Mouse (Mus musculus): ENCODE data around the gene Ints4. TPM values are rescaled to one million over a fixed set of nuclear protein-coding genes. Genes with fewer than 3 reads are reported as not detected.
A peak's percentile ranks its signal among the peaks of the same experiment; 100 is the strongest.
"Not testable (repeated sequence)": the region's sequence is repeated elsewhere in the genome, so short reads cannot be mapped to it uniquely, and the experiment has no call there.

The Ints4 gene
- 80.7 and 93.5 TPM in 2 replicates for polyA plus RNA-seq (2012; rRNA removed)

DNA sequence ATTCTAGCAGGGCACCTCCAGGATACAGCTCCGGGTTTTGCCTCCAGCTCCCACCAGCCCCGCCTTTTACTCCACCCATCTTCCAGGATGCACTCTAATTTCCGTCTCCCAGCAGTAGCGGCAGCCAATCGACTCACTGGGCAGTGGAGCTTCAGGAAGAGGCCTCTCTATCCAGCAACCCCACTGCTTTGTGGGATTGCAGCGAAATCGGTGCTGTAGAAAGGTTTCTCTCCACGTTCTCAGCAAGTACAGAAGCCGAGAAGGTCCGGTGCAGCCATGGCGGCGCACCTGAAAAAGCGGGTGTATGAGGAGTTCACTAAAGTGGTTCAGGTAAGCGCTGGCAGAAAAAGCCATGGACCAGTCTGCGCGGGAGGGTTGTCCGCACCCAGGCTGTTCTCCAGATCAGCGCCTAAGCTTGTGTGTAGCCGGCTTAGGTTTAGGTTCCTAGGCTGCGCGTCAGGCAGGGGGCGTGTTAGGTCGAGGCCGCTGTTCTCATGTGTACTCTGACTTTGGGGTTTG lies at the start of gene Ints4:
TSS of gene Ints4 (plus strand) at position 136 of the 519 bp plus-strand sequence.
- 0 out of 2 replicates have a peak, but pooled peaks have one; percentile 9 for TF ChIP-seq CTCF (IDR thresholded peaks at IDR 0.05; ENCODE audit: borderline replicate concordance, extremely low read depth, insufficient read depth, insufficient read length)
- TF ChIP-seq POLR2A (IDR thresholded peaks at IDR 0.05; ENCODE audit: borderline replicate concordance, extremely low read depth, insufficient read depth, insufficient read length, poor library complexity, severe bottlenecking), result peak; percentile 42; the same call in 1 of the 2 replicates
- peak; percentile 99 for DNase-seq (ENCODE audit: low read depth)

- DNase-seq (ENCODE audit: low read depth), result not testable (repeated sequence)
Observed at GRCm38 (mm10) chr7:97433517-97433916, 47.2 kb upstream of the Ints4 start.

DNA sequence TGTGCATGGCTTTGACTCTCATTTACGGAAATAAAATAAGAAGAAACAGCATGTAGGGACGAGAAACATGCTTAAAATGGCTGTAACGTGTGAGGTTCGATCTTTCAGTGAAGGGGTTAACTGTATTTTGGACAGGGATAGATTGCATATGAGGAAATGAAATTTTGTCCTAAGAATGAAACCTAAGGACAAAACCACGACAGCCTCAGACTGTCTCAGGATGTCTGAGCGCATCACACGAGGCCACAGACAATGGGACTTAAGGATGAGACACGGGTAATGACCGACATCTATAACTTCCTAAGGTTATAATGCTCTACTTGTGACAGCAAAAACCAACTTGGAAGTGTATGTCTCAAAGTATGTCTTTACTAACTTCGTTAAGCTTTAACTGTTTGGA lies 46.2 kb upstream of the Ints4 start:
- TF ChIP-seq POLR2A (IDR thresholded peaks at IDR 0.05; ENCODE audit: borderline replicate concordance, extremely low read depth, insufficient read depth, insufficient read length, poor library complexity, severe bottlenecking), result no peak
- TF ChIP-seq CTCF (IDR thresholded peaks at IDR 0.05; ENCODE audit: borderline replicate concordance, extremely low read depth, insufficient read depth, insufficient read length), result no peak

DNA sequence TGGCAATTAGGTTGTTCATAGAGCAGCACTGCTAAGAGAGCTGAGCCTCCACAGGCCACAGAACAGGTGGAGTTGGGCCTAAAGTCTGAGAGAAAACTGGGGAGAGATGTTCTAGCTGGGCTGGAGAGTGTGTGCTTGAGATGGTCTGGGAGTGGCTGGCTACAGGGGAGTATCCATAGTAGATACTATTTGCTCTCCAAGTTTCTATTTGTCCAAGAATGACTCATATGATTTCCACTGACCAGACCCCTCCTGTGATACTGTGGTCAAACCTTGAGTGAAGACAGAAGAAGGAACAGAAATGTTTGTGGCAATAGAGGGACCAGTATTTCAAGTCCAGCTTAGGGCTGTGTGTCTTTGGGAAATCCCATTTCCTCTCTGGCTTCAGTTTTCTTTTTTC lies 41.8 kb upstream of the Ints4 start:
- TF ChIP-seq POLR2A (IDR thresholded peaks at IDR 0.05; ENCODE audit: borderline replicate concordance, extremely low read depth, insufficient read depth, insufficient read length, poor library complexity, severe bottlenecking) (no peak), CTCF (IDR thresholded peaks at IDR 0.05; ENCODE audit: borderline replicate concordance, extremely low read depth, insufficient read depth, insufficient read length) (no peak)
- no peak for DNase-seq (ENCODE audit: low read depth)

More for the DNA sequence above, 46.2 kb upstream of the Ints4 start:
- no peak for DNase-seq (ENCODE audit: low read depth)

- TF ChIP-seq POLR2A (IDR thresholded peaks at IDR 0.05; ENCODE audit: borderline replicate concordance, extremely low read depth, insufficient read depth, insufficient read length, poor library complexity, severe bottlenecking) (no peak), CTCF (IDR thresholded peaks at IDR 0.05; ENCODE audit: borderline replicate concordance, extremely low read depth, insufficient read depth, insufficient read length) (no peak)
- DNase-seq (ENCODE audit: low read depth), result peak; percentile 99
Observed at GRCm38 (mm10) chr7:97446171-97446925, 34.4 kb upstream of the Ints4 start.

DNA sequence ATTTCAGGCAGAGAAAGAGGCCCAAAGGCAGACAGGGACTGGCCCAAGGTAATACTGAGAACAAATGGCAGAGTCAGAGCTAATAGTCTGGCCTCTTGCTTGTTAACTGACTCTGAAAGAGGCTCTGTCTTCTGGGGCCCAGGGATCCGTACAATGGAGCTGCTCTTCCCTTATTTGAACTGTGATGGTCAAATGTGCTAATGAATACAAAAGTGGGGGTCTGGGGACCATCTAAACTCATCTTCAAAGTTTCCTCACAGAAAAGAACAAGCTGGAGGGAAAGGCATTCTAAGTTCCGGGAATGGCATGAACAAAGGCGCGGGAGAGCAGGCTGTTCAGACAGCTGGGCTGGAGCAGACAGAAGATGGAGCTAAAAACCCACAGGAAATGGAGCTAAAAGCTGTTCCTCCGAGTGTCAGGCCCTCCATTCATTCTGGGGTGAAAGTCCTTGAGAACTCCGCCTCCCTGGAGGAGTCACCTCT lies 33.7 kb upstream of the Ints4 start:
- DNase-seq (ENCODE audit: low read depth), result peak; percentile 89
- TF ChIP-seq POLR2A (IDR thresholded peaks at IDR 0.05; ENCODE audit: borderline replicate concordance, extremely low read depth, insufficient read depth, insufficient read length, poor library complexity, severe bottlenecking), result no peak
- no peak for TF ChIP-seq CTCF (IDR thresholded peaks at IDR 0.05; ENCODE audit: borderline replicate concordance, extremely low read depth, insufficient read depth, insufficient read length)

DNA sequence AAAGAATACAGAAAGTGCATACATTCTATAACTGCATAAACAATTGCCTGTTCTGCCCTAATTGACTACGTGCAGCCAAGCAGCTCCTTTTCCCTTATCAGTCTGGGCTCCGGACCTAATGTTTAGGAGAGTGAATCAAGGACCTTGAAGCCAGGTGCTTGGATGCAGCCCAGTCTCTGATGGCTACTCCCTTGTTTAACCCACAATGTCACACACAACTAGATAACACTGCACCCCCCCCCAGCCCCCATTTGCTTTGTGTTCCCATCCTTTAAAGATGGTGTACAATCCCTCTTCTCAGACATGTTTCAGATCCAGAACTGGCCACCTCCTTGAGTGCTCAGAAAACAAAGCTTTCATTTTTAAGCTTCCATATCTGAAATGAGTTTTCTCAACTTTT lies 29.7 kb upstream of the Ints4 start, which contains the start of gene Kctd14:
TSS of gene Kctd14 (plus strand) at position 301 of the 400 bp plus-strand sequence.
- not testable (repeated sequence) for DNase-seq (ENCODE audit: low read depth)

GRCm38 (mm10) chr7:97452196-97452595 lies 28.6 kb upstream of the Ints4 start:
- no peak for DNase-seq (ENCODE audit: low read depth)
- TF ChIP-seq CTCF (IDR thresholded peaks at IDR 0.05; ENCODE audit: borderline replicate concordance, extremely low read depth, insufficient read depth, insufficient read length) (no peak), POLR2A (IDR thresholded peaks at IDR 0.05; ENCODE audit: borderline replicate concordance, extremely low read depth, insufficient read depth, insufficient read length, poor library complexity, severe bottlenecking) (no peak)

GRCm38 (mm10) chr7:97453141-97453921 lies 27.4 kb upstream of the Ints4 start:
- DNase-seq (ENCODE audit: low read depth), result peak; percentile 31
- TF ChIP-seq POLR2A (IDR thresholded peaks at IDR 0.05; ENCODE audit: borderline replicate concordance, extremely low read depth, insufficient read depth, insufficient read length, poor library complexity, severe bottlenecking), result no peak
- TF ChIP-seq CTCF (IDR thresholded peaks at IDR 0.05; ENCODE audit: borderline replicate concordance, extremely low read depth, insufficient read depth, insufficient read length), result no peak

DNA sequence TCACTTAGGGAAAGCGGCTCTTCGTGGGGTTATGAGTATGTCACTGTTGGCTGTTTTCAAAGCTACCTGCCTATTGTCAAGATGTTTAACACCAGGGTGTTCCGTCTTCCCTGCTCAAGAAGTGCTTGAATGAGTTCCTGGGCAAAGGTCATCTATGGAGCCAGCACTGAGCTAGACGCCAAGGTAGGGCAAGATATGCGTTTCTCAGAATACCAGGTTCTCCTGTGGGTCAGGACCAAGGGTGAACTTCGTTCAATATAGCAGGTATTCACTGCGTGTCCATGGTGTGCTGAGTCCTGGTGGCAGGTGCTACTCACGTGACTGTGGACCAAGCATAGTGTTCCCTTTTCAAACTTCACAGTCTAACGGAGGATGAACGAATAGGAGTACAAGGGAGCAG lies 26.0 kb upstream of the Ints4 start:
- DNase-seq (ENCODE audit: low read depth), result no peak
- TF ChIP-seq CTCF (IDR thresholded peaks at IDR 0.05; ENCODE audit: borderline replicate concordance, extremely low read depth, insufficient read depth, insufficient read length) (no peak), POLR2A (IDR thresholded peaks at IDR 0.05; ENCODE audit: borderline replicate concordance, extremely low read depth, insufficient read depth, insufficient read length, poor library complexity, severe bottlenecking) (no peak)

- DNase-seq (ENCODE audit: low read depth), result no peak
- no peak for TF ChIP-seq CTCF (IDR thresholded peaks at IDR 0.05; ENCODE audit: borderline replicate concordance, extremely low read depth, insufficient read depth, insufficient read length)
Observed at GRCm38 (mm10) chr7:97455577-97455976, 25.2 kb upstream of the Ints4 start.

DNA sequence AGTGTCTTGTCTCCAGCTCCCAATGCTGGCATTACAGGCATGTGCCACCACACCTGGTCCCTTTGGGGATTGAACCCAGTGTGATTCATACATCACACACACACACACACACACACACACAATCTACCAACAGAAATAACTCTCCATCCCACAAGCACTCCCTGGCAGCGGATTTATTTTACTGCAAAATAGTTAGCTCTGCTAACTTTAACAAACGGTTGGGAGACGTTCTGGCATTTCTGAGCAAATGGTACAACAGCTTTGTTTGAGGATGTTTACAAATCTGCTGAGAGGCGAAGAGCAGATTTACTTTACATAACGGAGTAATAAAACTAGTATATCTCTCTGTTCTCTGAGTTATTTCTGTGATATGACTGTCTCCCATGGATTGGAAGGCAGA lies 7.8 kb upstream of the Ints4 start:
- no peak for DNase-seq (ENCODE audit: low read depth)
- TF ChIP-seq POLR2A (IDR thresholded peaks at IDR 0.05; ENCODE audit: borderline replicate concordance, extremely low read depth, insufficient read depth, insufficient read length, poor library complexity, severe bottlenecking), result no peak
- TF ChIP-seq CTCF (IDR thresholded peaks at IDR 0.05; ENCODE audit: borderline replicate concordance, extremely low read depth, insufficient read depth, insufficient read length), result no peak

All from brain, embryonic 14.5 days (tissue).